Mouse (Mus musculus) liver, embryonic 15.5 days (tissue): Measurements from ENCODE around the gene Zfp367. TPM values are rescaled to one million over a fixed set of nuclear protein-coding genes. Genes with fewer than 3 reads are reported as not detected.

Experiments
- ATAC-seq: fragments of 200-750 bp; cut with Nextera tagmentation; 2 replicates; pipeline ENCODE4 v1.8.0; 2017; ENCODE audit warnings: moderate number of reproducible peaks, mild to moderate bottlenecking, moderate library complexity; ENCODE audit not compliant: insufficient read depth
- H3K27ac ChIP-seq: fragments of 300-500 bp; sonication (generic); replicated peaks from 2 replicates; pipeline ENCODE4 v1.5.1; 2015; ENCODE audit warnings: mild to moderate bottlenecking, inconsistent platforms
- H3K27me3 ChIP-seq: fragments of 300-500 bp; sonication (generic); 2 replicates; pipeline ENCODE4 v1.6.1; 2015; ENCODE audit warnings: mild to moderate bottlenecking, inconsistent platforms
- H3K36me3 ChIP-seq: fragments of 300-500 bp; sonication (generic); replicated peaks from 2 replicates; pipeline ENCODE4 v1.6.1; 2015; ENCODE audit warnings: moderate library complexity, mild to moderate bottlenecking, inconsistent platforms
- H3K4me1 ChIP-seq: fragments of 300-500 bp; sonication (generic); replicated peaks from 2 replicates; pipeline ENCODE4 v1.6.1; 2015; ENCODE audit warnings: inconsistent platforms
- H3K4me2 ChIP-seq: fragments of 300-500 bp; sonication (generic); 2 replicates; pipeline ENCODE4 v1.6.1; 2015; ENCODE audit warnings: moderate library complexity, mild to moderate bottlenecking, inconsistent platforms
- H3K4me3 ChIP-seq: fragments of 300-500 bp; sonication (generic); replicated peaks from 2 replicates; pipeline ENCODE4 v1.5.1; 2015; ENCODE audit warnings: mild to moderate bottlenecking, inconsistent platforms
- H3K9ac ChIP-seq: fragments of 300-500 bp; sonication (generic); 2 replicates; pipeline ENCODE4 v1.6.1; 2015; ENCODE audit warnings: moderate library complexity, mild to moderate bottlenecking, inconsistent platforms
- H3K9me3 ChIP-seq: fragments of 300-500 bp; sonication (generic); replicated peaks from 2 replicates; pipeline ENCODE4 v1.6.1; 2016; ENCODE audit warnings: inconsistent platforms
- WGBS: fragments of 180-500 bp; shearing (Covaris S2); methylation state at CpG from one replicate; pipeline ENCODE4 v1.1.7; 2015; ENCODE audit warnings: mixed read lengths; ENCODE audit not compliant: insufficient replicate concordance; 5-methylcytosine and 5-hydroxymethylcytosine counted together
- polyA plus RNA-seq: library from polyadenylated mRNA; unstranded; fragments of >200 nt; fragmentation: Nextera tagmentation; extraction: Ambion mirVana; gene quantifications from 2 replicates; pipeline ENCODE4 v1.2.1, GENCODE M21; 2015

The Zfp367 gene
- polyA plus RNA-seq, 1 experiment from 2014 or later: 22.1 TPM

- H3K27me3 ChIP-seq: no peaks in the 10 kb centered on the region
- H3K9ac ChIP-seq: no peak overlapping the region
- no peak overlapping the region for H3K4me2 ChIP-seq
- H3K9me3 ChIP-seq: no peaks in the 10 kb centered on the region
- no peak for ATAC-seq
- WGBS: 34% methylated on average over 2 of the region's 2 CpGs
- no peak overlapping the region for H3K4me3 ChIP-seq
- H3K4me1 ChIP-seq: no peaks in the 10 kb centered on the region
- 0 out of 2 replicates have a peak, but pooled peaks cover 7% of the 10 kb centered on the region for H3K36me3 ChIP-seq
- no peak overlapping the region for H3K27ac ChIP-seq
Measured at GRCm38 (mm10) chr13:64117442-64117841, 35.6 kb downstream of the Zfp367 start.

GRCm38 (mm10) chr13:64110421-64110820 lies 42.6 kb downstream of the Zfp367 start:
- no peak overlapping the region for H3K4me2 ChIP-seq
- H3K27ac ChIP-seq: no peak overlapping the region
- no peaks in the 10 kb centered on the region for H3K9me3 ChIP-seq
- H3K4me3 ChIP-seq: no peak overlapping the region
- WGBS: 74% methylated on average over 1 of the region's 1 CpGs
- no peak for ATAC-seq
- no peaks in the 10 kb centered on the region for H3K27me3 ChIP-seq
- peaks cover 12% of the 10 kb centered on the region for H3K4me1 ChIP-seq
- 0 out of 2 replicates have a peak, but pooled peaks cover 3% of the 10 kb centered on the region for H3K36me3 ChIP-seq
- no peak overlapping the region for H3K9ac ChIP-seq

DNA sequence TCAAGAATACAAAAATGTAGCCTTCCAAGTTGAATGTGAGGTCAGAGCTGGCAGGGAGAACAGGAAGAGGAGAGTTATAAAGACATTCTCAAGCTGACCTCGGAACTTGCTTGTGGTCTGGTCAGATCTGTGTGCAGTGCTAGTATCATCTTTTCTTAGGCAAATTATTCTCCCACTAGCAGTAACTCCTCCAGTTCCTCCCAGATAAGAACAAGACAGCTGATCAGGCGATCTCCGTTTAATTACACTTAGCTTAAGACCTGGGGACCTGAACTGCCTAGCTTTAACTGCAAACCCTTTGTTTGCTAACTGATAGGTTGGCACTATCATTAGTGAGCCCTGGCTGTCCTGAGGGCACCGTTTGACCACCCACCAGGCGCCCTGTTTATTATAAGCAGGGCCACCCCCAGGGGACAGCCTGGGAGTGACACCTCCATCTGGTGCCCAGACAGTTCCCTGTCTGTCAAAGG lies 44.6 kb downstream of the Zfp367 start:
- Histone ChIP-seq H3K4me2 (no peak overlapping the region), H3K4me3 (no peak overlapping the region), H3K9ac (no peak overlapping the region), H3K27ac (no peak overlapping the region), H3K27me3 (no peaks in the 10 kb centered on the region), H3K4me1 (peaks cover 12% of the 10 kb centered on the region), H3K36me3 (0 out of 2 replicates have a peak, but pooled peaks cover 2% of the 10 kb centered on the region), H3K9me3 (no peaks in the 10 kb centered on the region)
- WGBS: 18% methylated on average over 5 of the region's 5 CpGs
- ATAC-seq: no peak

- Histone ChIP-seq H3K9me3 (no peaks in the 10 kb centered on the region), H3K9ac (no peak overlapping the region), H3K4me3 (no peak overlapping the region), H3K4me2 (no peak overlapping the region), H3K4me1 (peaks cover 12% of the 10 kb centered on the region), H3K36me3 (no peaks in the 10 kb centered on the region), H3K27me3 (no peaks in the 10 kb centered on the region), H3K27ac (0 out of 2 replicates have a peak overlapping the region, but pooled peaks have one; percentile 25)
- WGBS: 21% methylated on average over 8 of the region's 8 CpGs
- ATAC-seq: no peak
Measured at GRCm38 (mm10) chr13:64107535-64107934, 45.5 kb downstream of the Zfp367 start.

- no peak overlapping the region for H3K9ac ChIP-seq
- H3K36me3 ChIP-seq: no peaks in the 10 kb centered on the region
- ATAC-seq: peak; percentile 70
- H3K9me3 ChIP-seq: no peaks in the 10 kb centered on the region
- H3K4me1 ChIP-seq: peaks cover 12% of the 10 kb centered on the region
- no peak overlapping the region for H3K4me2 ChIP-seq
- no peak overlapping the region for H3K4me3 ChIP-seq
- H3K27me3 ChIP-seq: no peaks in the 10 kb centered on the region
- peak overlapping the region; percentile 48; the same call in 1 of the 2 replicates for H3K27ac ChIP-seq
- WGBS: 49% methylated on average over 3 of the region's 3 CpGs
Measured at GRCm38 (mm10) chr13:64107105-64107504, 45.9 kb downstream of the Zfp367 start.

GRCm38 (mm10) chr13:64105690-64106089 lies 47.3 kb downstream of the Zfp367 start:
- 0 out of 2 replicates have a peak overlapping the region, but pooled peaks have one; percentile 48 for H3K27ac ChIP-seq
- peak; percentile 51 for ATAC-seq
- WGBS: 59% methylated on average over 3 of the region's 3 CpGs
- H3K36me3 ChIP-seq: no peaks in the 10 kb centered on the region
- no peak overlapping the region for H3K4me2 ChIP-seq
- H3K4me3 ChIP-seq: no peak overlapping the region
- H3K9ac ChIP-seq: no peak overlapping the region
- H3K9me3 ChIP-seq: no peaks in the 10 kb centered on the region
- no peaks in the 10 kb centered on the region for H3K27me3 ChIP-seq
- H3K4me1 ChIP-seq: peaks cover 12% of the 10 kb centered on the region

- no peak for ATAC-seq
- no peak overlapping the region for H3K9ac ChIP-seq
- H3K4me3 ChIP-seq: no peak overlapping the region
- no peaks in the 10 kb centered on the region for H3K36me3 ChIP-seq
- H3K27ac ChIP-seq: no peak overlapping the region
- 46% methylated on average over 3 of the region's 3 CpGs for WGBS
- H3K4me2 ChIP-seq: no peak overlapping the region
- H3K27me3 ChIP-seq: no peaks in the 10 kb centered on the region
- no peaks in the 10 kb centered on the region for H3K4me1 ChIP-seq
- no peaks in the 10 kb centered on the region for H3K9me3 ChIP-seq
Measured at GRCm38 (mm10) chr13:64100186-64100585, 52.8 kb downstream of the Zfp367 start.

DNA sequence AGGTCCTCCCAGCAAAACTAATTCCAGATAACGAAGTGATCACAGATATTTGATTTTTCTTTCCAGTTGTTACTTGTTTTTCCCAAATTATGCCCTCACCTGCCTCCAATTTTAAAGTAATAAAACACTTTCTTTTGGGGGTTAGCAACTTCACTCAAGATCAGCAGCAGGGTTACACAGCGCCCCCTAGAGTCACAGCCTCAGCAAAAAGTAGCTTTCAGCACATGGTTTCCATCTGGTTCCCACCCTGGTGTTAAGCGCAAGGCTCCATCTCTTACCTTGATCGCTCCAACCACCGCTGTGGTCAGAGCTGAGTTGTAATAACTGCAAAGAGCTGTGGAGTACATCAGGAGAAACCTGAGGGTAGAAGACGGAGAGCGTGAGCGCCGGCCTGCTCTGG lies 54.0 kb downstream of the Zfp367 start:
- 70% methylated on average over 9 of the region's 9 CpGs for WGBS
- no peaks in the 10 kb centered on the region for H3K36me3 ChIP-seq
- H3K27me3 ChIP-seq: no peaks in the 10 kb centered on the region

GRCm38 (mm10) chr13:64093341-64093740 lies 59.7 kb downstream of the Zfp367 start:
- H3K4me3 ChIP-seq: no peak overlapping the region
- no peaks in the 10 kb centered on the region for H3K36me3 ChIP-seq
- no peak overlapping the region for H3K4me2 ChIP-seq
- WGBS: 2% methylated on average over 1 of the region's 1 CpGs
- no peak for ATAC-seq
- H3K27ac ChIP-seq: no peak overlapping the region
- no peaks in the 10 kb centered on the region for H3K9me3 ChIP-seq
- H3K4me1 ChIP-seq: no peaks in the 10 kb centered on the region
- H3K27me3 ChIP-seq: no peaks in the 10 kb centered on the region
- no peak overlapping the region for H3K9ac ChIP-seq

More for the DNA sequence above, 54.0 kb downstream of the Zfp367 start:
- Histone ChIP-seq H3K4me3 (no peak overlapping the region), H3K9me3 (no peaks in the 10 kb centered on the region), H3K4me1 (no peaks in the 10 kb centered on the region), H3K9ac (no peak overlapping the region), H3K4me2 (no peak overlapping the region), H3K27ac (no peak overlapping the region)
- ATAC-seq: no peak

DNA sequence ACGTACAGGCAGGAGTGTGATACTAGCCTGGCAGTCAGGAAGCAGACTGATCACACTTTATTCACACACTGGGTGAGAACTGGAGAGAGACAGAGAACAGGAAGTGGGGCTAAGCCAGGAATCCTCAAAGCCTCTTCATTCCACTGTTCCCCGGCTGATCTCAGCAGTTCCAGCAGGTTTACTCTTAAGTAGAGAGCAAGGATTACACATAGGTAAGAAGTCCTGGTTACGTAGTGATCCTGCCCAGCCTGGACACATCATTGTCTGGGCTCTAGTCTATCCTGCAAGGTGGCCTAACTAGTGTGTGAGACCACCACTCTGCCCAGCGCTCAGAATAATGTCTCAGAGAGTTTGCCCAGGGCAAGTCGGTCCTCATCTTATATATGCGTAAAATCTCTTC lies 60.2 kb downstream of the Zfp367 start:
- H3K9me3 ChIP-seq: no peaks in the 10 kb centered on the region
- ATAC-seq: no peak
- H3K27me3 ChIP-seq: no peaks in the 10 kb centered on the region
- no peaks in the 10 kb centered on the region for H3K36me3 ChIP-seq
- no peak overlapping the region for H3K27ac ChIP-seq
- no peak overlapping the region for H3K9ac ChIP-seq
- no peaks in the 10 kb centered on the region for H3K4me1 ChIP-seq
- no peak overlapping the region for H3K4me2 ChIP-seq
- WGBS: 54% methylated on average over 6 of the region's 6 CpGs
- H3K4me3 ChIP-seq: no peak overlapping the region

DNA sequence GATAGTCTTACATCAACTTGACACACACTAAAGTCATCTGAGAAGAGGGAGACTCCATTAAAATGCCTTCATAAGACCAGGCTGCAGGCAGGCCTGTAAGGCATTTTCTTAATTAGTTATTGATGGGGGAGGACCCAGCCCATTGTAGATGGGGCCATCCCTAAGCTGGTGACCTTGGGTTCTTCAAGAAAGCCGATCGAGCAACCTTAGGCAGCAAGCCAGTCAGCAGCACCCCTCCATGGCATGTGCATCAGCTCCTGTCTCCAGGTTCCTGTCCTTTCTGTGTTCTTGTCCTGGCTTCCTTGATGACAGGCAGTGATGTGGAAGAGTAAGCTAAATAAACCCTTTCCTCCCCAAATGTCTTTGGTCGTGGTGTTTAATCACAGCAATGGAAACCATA lies 60.9 kb downstream of the Zfp367 start:
- WGBS: 57% methylated on average over 3 of the region's 3 CpGs
- Histone ChIP-seq H3K4me1 (no peaks in the 10 kb centered on the region), H3K36me3 (no peaks in the 10 kb centered on the region), H3K27me3 (no peaks in the 10 kb centered on the region), H3K27ac (no peak overlapping the region), H3K4me2 (no peak overlapping the region), H3K9ac (no peak overlapping the region), H3K4me3 (no peak overlapping the region), H3K9me3 (no peaks in the 10 kb centered on the region)
- ATAC-seq: no peak

DNA sequence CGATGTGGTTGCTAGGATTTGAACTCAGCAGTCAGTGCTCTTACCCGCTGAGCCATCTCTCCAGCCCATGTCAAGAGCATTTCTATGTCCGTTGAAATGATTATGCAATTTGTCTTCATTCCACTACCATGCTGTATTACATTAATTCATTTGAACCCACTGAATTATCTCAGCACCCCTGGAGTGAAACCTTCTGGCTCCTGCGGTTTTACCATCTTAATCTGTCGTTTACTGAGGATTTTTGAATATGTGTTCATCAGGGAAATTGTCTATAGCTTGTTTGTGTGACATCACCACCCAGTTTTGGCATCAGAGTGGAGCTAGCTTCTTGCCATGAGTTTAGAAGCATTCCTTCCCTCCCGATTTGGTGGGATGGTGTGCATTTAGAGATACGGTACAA lies 62.0 kb downstream of the Zfp367 start:
- H3K9ac ChIP-seq: no peak overlapping the region
- H3K36me3 ChIP-seq: no peaks in the 10 kb centered on the region
- no peak overlapping the region for H3K27ac ChIP-seq
- no peaks in the 10 kb centered on the region for H3K9me3 ChIP-seq
- H3K4me1 ChIP-seq: no peaks in the 10 kb centered on the region
- no peak for ATAC-seq
- H3K27me3 ChIP-seq: no peaks in the 10 kb centered on the region
- H3K4me2 ChIP-seq: no peak overlapping the region
- WGBS: 67% methylated on average over 7 of the region's 7 CpGs
- H3K4me3 ChIP-seq: no peak overlapping the region
